Mouse (Mus musculus): ENCODE results near the gene Cntn6. TPM values are rescaled to one million over a fixed set of nuclear protein-coding genes. Genes with fewer than 3 reads are reported as not detected.

Cntn6 gene
- total RNA-seq (2021): not detected
- long read RNA-seq, experiment 1: 0 reads
- long read RNA-seq, experiment 2: 0 reads

DNA sequence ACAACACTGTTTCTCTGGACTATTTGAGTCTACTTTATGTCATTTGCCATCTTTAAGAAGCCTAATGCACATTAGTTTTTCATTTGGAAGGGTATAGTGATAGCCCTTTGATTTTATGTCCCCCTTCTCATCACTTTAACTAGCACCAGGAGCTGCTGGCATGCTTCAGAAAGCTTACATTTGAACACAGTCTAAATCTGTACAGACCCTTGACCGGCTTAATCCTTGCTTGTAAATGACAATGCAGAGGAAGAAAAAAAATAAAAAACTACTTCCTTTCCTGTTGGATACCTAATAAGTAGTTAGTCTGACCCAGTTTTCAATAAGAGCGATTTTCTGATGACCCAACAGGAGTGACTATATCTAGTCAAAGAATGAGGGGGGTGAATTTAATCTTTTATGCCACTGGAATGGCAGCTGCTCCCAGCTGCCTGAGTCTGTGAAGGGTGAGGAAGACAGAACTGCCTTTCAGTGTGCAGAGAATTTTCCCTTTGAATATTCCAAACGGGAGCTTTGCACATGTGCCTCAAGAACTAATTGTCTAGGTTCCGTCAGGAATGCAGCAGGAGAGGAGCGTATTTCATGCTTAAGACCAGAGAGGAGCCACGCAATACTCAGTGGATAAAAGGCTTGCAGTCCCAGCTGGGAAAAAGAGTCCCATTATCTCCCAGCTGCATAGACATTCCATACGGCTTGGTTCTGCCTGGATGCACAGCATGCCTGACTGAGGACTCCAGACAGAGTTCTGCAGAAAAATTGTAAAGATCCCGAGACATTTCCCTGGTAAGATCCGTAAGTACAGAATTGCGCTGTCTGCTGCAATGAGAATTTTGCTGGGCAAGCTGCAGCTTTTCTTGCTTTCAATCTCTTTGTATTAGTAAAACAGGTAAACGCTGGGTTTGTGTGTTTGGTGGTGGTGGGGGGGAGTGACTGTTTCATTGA lies at the start of gene Cntn6:
Cntn6 (plus strand) TSS at position 301 of the 942 bp plus-strand sequence.
- no peak for DNase-seq

DNA sequence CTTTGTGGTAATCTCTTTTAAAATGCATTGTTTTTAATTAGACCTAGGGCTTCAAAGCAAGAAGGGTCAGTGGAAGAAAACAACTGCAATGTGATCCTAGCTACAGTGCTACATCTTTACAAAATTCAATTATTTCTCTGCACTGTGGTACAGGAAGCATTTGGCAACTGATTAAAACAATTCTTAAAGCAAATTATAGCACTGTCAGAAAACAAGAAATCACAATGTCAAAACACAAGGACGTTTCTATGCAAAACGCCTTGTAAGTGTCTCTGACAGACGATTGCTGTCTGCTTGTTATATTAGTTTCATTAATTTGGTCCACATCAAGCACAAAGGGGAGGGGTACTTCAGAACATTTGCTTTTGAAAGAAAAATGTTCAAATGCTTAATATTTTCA lies 48.9 kb upstream of the Cntn6 start:
- no peak for DNase-seq

DNA sequence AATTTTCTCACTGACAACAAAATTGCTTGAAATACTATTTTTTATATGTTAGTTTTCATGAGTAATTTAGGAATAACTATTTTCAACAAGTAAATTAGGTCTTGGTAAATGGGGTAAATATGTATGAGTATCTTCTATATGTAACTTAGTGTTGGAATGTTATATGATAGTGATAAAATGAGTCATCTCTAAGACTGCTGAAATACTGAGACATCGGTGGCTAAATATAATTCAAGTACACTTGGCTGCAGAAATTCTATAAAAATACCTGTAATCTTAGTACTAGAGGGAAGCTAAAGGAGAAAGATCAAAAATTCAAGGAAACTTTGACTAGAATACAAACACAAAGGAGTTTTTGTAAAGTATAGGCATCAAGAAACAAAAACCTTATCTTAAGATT lies 21.9 kb upstream of the Cntn6 start:
- DNase-seq: no peak

DNA sequence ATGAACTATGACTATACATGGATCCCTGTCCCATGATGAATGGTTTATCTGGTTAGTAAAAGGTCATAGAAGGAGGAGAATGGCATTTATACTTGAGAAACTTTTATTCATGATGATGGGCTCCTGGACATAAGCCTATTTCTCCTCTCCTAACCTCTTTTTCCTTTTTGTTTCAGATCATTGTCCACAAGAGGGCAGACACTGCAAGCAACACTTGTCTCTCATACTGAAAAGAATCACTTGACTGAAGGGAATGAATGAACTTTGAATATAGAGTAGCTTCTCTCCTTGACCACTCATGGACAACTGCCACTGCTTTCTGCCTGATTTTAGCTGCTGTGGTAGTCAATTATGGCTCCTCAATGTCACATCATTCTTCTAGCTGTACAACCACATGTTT lies 13.3 kb upstream of the Cntn6 start:
- DNase-seq: no peak

DNA sequence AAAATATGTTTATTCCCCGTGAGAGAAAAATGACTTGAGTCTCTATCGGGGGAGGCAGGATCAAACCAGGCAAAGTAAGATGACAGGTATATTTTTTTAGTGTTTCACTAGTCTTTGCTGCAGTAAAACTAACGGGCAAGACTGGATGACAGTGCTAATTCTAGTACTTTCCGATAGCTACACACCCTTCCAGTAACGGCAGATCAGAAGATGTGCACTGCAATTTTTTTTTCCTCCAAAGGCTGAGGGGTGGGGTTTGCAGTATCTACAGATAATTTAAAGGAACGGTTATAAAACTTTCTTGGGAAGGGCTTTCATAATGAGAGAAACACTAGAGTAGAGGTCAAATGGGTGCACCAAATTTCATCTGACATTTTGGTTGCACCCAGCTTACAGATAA lies 869 bp downstream of the Cntn6 start:
- DNase-seq: no peak

DNA sequence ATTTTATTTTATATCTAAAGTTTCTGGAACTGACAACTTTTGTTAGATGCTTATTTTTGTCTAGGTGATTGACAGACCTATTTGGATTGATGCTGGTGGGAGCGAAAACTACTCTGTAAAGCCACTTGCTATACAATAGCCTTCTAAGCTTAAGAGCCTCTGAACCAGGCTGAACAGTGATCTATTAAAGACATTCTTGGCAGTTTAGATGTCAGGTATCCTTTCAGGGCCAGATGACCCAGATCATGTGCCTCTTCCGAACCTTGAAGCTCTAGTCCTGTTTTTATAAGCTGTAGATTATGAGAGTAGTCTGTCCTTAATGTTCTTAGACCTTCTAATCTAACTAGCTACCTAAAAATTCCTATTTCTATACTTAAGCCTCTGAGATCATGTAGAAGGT lies 3.2 kb downstream of the Cntn6 start:
- DNase-seq: no peak

DNA sequence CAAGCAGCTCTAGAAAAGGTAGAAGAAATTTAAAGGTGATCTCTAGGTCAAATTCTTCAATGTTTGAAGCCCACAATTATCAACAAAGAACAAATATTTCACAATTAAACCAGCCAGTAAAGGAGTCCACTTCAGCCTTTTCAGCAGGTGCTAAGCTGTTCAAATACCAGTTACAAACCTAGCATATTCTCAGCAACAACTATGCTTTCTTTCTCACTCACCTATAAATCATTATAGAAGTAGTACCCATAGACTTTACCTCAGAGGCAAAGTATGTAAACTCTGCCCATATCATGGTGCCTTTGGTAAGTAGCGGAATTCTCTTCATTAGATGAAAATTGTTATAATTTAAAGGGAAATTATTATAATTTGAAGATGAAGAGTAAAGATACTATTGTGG lies 71.4 kb downstream of the Cntn6 start:
- DNase-seq: no peak

DNA sequence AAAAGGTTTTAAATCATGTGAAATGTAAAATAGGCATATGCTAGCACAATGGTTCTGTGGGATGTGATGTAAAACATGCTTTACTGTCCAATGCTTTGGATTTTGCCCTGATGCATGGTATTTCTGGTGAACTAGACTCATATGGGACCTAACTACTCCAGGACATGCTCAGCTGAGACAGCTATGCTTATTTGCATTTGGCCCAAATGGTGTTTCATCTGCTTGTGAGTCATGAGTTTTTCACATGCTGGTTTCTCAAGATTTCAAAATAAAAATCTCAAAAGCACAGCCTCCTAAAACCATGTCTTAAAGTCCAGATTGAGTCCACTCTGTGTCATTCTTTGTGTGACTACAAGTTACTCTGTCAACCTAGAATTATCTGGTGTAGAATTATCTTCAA lies 77.0 kb downstream of the Cntn6 start:
- no peak for DNase-seq

DNA sequence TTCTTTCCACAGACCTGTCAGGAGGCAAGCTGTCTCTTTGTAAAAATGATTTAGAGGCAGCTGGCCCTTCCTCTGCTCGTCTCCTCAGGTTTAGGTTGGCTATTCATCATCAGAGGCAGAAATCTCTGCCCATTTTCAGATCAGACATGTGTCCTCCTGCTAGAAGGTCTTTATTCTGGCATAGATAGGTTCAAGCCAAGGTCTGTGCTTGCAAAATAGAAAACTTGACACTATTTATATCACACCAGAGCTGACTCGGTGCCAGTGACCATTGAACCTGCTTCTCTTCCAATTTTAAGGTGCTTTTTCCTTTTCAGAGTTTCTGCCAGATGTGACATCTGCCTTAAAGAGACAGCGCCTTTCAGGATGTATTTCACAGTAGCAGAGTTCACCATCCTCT lies 95.4 kb downstream of the Cntn6 start:
- no peak for DNase-seq

DNA sequence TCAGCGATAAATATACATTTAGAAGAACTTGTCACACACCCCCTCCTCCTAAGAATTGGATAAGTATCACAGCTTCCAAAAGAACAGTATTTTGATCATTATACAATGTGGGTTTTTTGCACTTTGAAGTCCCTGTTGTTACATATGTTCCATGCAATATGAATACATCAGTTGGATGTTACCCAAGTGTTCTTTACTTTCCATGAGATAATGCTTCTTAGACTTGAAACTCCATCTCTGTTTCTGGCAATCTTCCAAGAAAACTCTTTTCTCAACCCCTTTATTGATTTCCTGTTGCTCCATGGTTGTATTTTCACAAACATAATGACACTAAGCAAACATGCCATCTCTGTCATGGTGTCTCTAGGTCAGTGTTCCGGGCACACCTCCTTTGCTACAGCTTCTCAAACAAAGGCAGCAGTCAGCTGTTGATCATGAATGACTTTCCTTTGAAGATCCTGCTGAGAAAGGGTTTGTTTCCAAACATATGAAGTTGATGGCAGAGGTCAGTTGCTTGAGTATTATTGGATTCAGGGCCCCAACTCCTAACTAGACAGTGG lies 108.3 kb downstream of the Cntn6 start:
- no peak for DNase-seq

DNA sequence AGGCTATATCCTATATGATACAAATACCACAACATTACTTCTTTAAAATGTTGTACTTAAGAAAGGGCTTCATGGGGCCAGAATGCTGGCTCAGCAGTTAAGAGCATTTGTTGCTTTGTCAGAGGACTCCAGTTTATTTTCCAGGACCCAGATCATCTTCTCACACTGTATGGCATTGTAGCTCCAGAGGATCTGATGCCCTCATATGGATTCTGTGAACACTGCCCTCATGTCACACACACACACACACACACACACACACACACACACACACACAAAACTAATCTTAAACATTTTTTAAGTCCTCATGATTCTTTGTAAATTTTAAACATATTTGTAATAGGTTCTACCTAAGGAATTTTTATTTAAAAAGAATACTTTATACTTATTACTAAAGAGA lies 110.3 kb downstream of the Cntn6 start:
- DNase-seq: no peak

DNA sequence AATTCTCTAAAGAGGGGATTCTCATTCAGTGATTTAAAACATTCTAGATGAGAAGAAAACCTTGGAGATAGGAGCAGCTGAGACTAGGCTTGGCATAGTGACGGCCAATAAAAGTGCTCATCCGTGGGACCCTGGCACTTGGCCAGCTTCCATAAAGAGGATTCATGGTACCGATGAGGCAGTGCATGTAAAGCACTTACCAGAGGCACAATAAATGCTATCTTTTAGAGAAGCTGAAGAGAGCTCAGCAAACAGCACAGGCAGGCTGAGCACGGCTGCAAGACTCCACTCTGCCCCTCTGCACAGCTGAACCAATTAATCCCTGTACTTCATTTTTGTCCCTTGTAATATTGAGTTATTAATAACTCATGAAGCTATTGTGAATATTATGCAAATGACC lies 110.8 kb downstream of the Cntn6 start:
- DNase-seq: no peak

DNA sequence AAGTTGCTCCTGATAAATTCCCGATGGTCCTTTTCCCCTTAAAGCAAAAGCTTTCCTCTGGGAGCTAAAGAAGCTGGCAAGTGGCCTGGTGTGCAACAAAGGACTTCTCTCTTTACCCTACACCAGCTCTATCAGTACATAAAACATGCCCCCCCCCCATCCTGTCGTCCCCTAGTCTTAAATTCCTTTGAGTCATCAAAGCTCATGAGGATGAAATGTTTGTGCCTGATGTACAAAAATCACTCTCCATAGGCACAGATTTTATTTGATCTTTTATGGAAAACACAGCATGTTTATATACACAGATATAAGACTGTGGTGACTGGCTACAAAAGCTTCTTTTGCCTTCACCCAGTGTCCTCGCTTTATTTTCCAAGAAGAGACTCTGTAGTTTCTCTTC lies 112.6 kb downstream of the Cntn6 start:
- no peak for DNase-seq

DNA sequence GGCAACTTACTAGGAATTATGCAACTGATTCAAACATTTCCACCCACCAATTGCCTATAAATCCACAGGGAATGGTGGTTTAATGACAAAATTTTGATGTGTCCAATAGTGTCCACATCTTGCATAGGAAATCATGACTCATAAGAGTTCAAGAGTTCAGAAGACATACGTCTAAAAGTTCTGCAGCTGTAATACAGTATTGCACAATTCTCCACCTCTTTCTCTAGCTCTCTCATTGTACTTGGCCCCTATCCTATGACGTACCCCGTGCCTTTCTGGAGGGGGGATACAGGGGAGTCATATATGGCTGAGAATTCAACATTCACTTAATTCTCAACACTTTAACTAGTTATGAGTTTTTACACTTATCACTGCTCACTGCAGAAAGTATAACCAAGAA lies 160.9 kb downstream of the Cntn6 start:
- DNase-seq: no peak

DNA sequence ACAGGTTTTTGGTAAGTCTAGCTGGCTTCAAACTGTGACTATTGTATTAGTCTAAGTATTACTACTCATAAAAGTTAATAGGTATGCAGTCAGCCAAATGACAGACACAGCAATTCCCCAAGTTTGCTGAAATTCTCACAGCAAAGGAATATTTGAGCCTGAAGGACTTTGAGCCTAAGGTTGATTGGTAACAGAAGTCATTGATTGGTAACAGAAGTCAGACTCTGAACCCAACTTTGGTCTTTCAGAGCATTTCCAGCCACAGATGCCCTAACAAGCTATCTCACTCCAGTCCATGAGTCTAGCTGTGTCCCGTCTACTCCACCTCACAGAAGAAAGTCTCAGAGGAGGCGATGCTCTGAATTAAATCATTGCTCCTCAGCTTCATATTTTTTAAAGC lies 176.1 kb downstream of the Cntn6 start:
- no peak for DNase-seq

DNA sequence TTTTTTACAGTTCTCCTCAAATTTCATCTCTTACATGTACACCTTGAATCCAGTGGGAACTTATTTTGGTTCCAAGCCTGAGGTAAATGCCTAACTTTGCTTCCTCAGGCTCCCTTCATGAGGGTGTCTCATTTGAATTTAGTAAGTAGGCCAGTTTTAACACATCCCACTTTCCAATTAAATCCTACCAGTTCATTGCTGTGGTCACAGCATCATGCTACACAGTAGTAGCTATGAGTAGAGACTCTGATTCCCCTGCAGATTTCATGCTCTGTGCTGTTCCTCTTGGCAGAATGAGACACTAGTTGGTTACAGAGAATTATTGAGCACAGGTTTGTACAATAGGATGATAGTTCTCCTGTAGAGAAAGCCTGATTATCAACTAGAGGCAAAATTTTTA lies 181.7 kb downstream of the Cntn6 start:
- no peak for DNase-seq

DNA sequence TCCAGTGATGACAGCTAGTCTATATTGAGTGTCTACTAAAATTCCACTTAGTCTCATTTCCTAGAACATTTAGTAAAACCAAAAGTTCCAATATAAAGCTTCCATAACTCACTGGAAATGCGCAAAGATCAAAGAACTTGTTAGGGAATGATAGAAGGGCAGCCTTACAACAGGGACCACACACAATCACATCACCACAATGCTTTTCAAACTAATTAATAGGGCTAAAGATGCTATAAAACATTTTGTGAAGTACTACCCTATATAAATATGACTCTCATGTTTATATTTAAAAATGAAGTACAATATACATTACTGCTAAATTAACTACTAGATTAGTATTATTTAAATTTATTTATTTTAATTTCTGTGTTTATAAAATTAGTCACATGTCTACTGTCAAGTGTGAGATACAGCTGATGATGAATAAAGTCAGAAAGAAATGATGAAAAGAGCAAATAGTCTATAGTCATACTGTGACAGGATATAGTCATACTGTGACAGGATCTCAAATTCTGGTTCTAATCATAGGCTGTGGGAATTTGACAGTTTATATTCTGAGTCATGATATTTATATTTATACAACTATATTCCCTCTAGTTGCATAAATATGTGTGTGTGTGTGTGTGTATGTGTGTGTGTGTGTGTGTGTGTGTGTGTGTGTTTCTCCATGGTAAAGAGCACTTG lies 187.4 kb downstream of the Cntn6 start:
- DNase-seq: no peak

DNA sequence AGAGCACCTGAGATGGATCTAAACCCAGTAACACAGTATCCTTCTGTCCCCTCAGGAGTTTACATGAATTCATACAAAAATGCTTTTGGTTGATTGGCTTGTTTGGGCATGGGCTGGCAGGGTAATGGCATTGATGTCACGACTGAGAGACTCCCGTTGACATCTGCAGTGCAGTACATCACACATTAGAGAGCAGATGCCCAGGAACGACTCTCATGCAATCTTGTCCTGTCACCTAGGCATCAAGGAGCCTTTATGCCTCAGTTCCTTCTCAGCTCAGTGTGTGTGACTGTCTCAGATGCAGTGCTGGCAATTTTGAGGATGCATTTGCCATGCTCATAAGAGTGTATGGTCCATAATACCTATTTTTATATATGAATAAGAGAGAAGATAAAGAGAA lies 195.4 kb downstream of the Cntn6 start:
- DNase-seq: no peak

DNA sequence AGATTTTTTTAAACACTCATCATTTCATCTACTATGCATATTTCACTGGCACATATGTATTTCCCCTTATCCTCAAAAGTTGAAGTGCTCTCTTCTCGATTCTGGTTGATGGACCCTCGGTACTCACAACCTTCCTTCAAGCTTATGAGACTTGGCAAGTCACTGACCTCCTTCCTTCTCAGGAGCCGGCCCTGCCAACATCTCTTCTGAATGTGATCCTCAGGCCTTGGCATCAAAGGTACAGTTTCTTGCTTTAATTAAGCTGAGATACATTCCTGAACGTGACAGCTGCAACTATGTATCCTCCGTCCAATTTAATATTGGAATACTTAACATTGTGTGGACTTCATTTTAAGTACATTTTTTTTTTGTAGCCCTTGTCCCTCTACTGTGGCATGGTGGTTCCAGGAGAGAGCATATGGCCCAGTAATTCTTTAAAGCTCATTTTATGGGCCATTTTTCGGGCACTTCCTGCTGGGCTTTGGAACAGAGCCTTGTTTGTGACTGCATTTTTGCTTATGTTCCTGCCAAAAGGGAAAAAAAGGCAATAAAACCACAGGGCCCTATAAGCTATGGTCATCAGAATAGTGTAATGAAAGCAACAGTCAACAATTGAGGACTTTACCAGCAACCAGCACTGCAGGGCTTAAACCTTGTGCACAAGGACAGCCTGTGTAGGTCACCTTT lies 196.0 kb downstream of the Cntn6 start:
- DNase-seq: no peak

DNA sequence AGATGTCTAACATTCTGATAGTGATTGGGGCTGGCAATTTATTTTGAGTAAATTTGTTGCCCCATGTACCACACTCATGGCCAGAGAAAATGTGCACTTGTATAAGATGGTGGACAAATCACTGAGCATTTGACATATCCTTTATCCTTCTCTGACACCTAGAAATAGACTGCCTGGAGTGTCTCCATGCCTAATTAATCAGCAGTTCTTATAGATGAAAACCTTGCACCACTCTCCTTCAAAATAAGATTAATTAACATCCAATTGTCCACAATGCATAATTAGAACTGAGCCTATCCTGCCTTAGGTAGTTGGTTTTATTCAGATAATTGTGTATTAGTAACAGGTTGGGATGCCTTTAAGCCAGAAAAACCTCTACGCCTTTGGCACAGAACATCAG lies 236.0 kb downstream of the Cntn6 start:
- no peak for DNase-seq

DNA sequence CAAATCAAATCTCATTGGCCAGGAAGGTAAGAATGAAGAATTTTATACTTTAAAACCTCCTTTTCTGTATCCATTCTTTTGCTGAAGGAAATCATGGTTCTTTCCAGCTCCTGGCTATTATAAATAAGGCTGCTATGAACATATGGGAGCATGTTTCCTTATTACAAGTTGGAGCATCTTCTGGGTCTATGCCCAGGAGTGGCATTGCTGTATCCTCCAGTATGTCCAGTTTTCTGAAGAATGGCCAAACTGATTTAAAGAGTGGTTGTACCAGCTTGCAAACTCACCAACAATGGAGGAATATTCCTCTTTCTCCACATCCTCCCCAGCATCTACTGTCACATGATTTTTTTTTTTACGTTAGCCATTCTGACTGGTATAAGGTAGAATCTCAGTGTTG lies 241.7 kb downstream of the Cntn6 start:
- DNase-seq: no peak

DNA sequence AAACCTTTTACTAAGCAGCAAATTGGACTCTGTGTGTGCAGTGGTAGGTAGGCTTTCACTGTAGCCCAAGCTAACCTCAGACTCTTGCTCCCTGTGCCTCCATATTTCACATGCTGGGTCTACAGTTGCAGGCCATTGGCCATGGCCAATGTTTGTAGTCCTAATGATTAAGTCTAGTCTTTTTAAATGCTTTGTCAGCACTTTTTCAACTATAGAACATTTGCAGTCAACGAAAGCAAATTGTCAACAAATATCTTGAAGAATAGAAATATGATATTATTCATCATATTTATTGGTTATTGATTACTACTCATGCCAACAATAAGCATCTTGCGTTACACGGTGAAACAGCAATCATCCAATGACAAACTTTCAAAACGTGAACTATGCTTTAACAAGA lies 246.4 kb downstream of the Cntn6 start:
- no peak for DNase-seq

DNA sequence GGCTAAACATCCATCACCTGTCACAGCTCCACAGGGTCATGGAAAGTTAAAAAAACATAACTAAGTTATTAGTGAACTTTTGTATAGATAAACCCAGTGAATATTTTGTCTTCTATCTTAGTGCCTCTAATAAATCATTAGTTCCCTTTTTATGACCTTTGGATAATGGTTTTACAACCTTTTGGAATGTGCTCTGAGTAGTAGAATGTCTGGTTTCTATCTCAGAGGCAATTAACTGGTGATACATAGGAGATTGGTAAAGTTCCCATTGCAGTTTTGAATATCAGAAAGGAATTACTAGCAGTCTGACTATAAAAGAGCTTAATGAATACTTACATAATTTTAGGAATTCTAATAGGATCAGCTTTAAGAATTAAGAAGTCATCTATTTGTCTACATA lies 265.5 kb downstream of the Cntn6 start:
- no peak for DNase-seq

Measured in gastrocnemius, postnatal 25 days (tissue).